In genomic region chrX:134541145-134541954, GRCm38 (mm10) we compare ENCODE assay signal across 8 mouse cellular contexts. TPM values are rescaled to one million over a fixed set of nuclear protein-coding genes. Genes with fewer than 3 reads are reported as not detected.
DNase-seq lines count a peak whose midpoint lies in the region; TF ChIP-seq lines count a peak whose summit lies in the region.

Gene Timm8a1 (minus strand): TSS chrX:134541865.

- H3K4me1 ChIP-seq in cortical plate, adult 2 months (ENCODE audit: control insufficient read depth, insufficient read depth, low read length) = no peaks in the 10 kb centered on the region

- peak within 1 kb of the TSS; percentile 94 for H3K4me3 ChIP-seq in cortical plate, adult 2 months (ENCODE audit: insufficient read depth, low read length)

- DNase-seq in adipocyte (ENCODE audit: low spot score) = peak; percentile 56
- peak; percentile 50 for DNase-seq in gastrocnemius, postnatal 10 days
- DNase-seq in induced T-regulatory cell, adult 2 months (ENCODE audit: low read depth) = peak; percentile 81
- peak; percentile 43 to 50 for DNase-seq in left cerebral cortex, postnatal 36 days (ENCODE audit: low spot score in 2 of 2)
- peak; percentile 51 for DNase-seq in mesoderm, embryonic 11.5 days (ENCODE audit: low read depth, low spot score)
- DNase-seq in right cerebral cortex, postnatal 36 days (ENCODE audit: low spot score in 2 of 2) = peak; percentile 8 to 16
- DNase-seq in urinary bladder, postnatal 4 days (ENCODE audit: low spot score in 2 of 2) = peak; percentile 51 to 62

- no peak for TF ChIP-seq CTCF in cortical plate, adult 2 months (IDR thresholded peaks at IDR 0.05; ENCODE audit: extremely low read depth, insufficient read depth, low read length)

- TF ChIP-seq POLR2A in cortical plate, adult 2 months (IDR thresholded peaks at IDR 0.05; ENCODE audit: extremely low read depth, insufficient read depth, low read length) = no peak

- peak within 1 kb of the TSS; percentile 93 for H3K27ac ChIP-seq in cortical plate, adult 2 months (ENCODE audit: insufficient read depth, low read length)

- intact Hi-C loops in left cerebral cortex, postnatal 36 days (cut with DNase I) = no loop called here

RNA-seq across cellular contexts. Expression of gene Timm8a1, which starts in this region (rescaled TPM):
- polyA plus RNA-seq in cortical plate, adult 2 months (2012; rRNA removed) = 14.8 and 17.0 TPM in 2 replicates
- 10 to 100 TPM; 16.1 to 19.7 TPM for total RNA-seq in gastrocnemius, postnatal 10 days (2021)
- total RNA-seq in left cerebral cortex, postnatal 36 days (2021) = 10 to 100 TPM; 16.6 to 18.4 TPM

Comparison
In these comparisons a context has a peak if more than half of its experiments do, and no peak if none do; other contexts are left out.
1. Peak in every context shown above with its lines: DNase-seq, H3K4me3 ChIP-seq and H3K27ac ChIP-seq.
2. DNase-seq: peak in every context shown above with its lines; median percentile 81 in induced T-regulatory cell, adult 2 months; 56 in urinary bladder, postnatal 4 days; 56 in adipocyte; 51 in mesoderm, embryonic 11.5 days; 50 in gastrocnemius, postnatal 10 days; 46 in left cerebral cortex, postnatal 36 days; 12 in right cerebral cortex, postnatal 36 days.